In the genomic region with DNA sequence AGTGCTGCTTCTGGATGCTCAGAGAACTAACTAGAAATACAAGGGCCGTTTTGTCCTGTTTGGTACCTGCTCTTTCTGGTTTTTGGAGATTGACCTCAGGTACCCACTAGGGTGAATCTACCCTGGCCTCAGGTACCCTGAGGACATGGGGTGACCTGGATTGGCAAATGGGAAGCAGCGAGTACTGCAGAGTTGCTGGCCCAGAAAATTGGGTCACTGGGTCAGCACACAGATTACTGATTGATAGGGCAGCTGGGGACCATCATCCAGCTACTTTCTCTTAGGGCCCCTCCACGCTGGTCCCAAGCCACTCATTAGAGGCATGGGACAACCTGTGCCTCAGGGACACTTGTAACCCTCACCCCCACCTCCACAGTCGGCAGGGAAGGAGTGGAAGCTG, we compare ENCODE assay signal across 9 mouse cellular contexts. TPM values are rescaled to one million over a fixed set of nuclear protein-coding genes. Genes with fewer than 3 reads are reported as not detected.
DNase-seq lines count a peak whose midpoint lies in the region; ATAC-seq and TF ChIP-seq lines count a peak whose summit lies in the region.
"Had no signal": no experiment of that assay in that cellular context is flagged by ENCODE, and none has a peak within 500 bp of the region (broad histone marks: within the 10 kb centered on the region; RNA-seq: fewer than 3 reads in every experiment).

No protein-coding gene starts in this region.

- peak; percentile 84 for DNase-seq in liver, adult 2 months (ENCODE audit: extremely low read depth, low read depth, low spot score)
- no peak for DNase-seq in liver
- DNase-seq in ovary, postnatal 10 days (ENCODE audit: low spot score), result no peak
- DNase-seq: cerebellum, adult 11-12 months; spleen, adult 18-20 months had no signal

- 25% methylated on average over 4 of the region's 4 CpGs for WGBS in liver, adult 2 months
- WGBS in embryonic facial prominence, embryonic 15.5 days, result 38% methylated on average over 4 of the region's 4 CpGs
- WGBS in kidney, embryonic 15.5 days, result 15% methylated on average over 4 of the region's 4 CpGs
- WGBS in limb, embryonic 15.5 days, result 37% methylated on average over 4 of the region's 4 CpGs

- H3K27me3 ChIP-seq in liver, adult 2 months (ENCODE audit: control insufficient read depth, insufficient read depth, low read length), result no peaks in the 10 kb centered on the region
- H3K27me3 ChIP-seq in embryonic facial prominence, embryonic 15.5 days, result no peaks in the 10 kb centered on the region
- no peaks in the 10 kb centered on the region for H3K27me3 ChIP-seq in kidney, embryonic 15.5 days
- no peaks in the 10 kb centered on the region for H3K27me3 ChIP-seq in limb, embryonic 15.5 days

- H3K27ac ChIP-seq in liver, adult 2 months (replicated peaks; ENCODE audit: insufficient read depth, low read depth, low read length), result no peak overlapping the region
- H3K27ac ChIP-seq in embryonic facial prominence, embryonic 15.5 days (replicated peaks), result peak overlapping the region; percentile 2; the same call in 1 of the 2 replicates
- H3K27ac ChIP-seq in kidney, embryonic 15.5 days, result peak overlapping the region; percentile 76
- peak overlapping the region; percentile 12; the same call in 1 of the 2 replicates for H3K27ac ChIP-seq in limb, embryonic 15.5 days

- no peak overlapping the region for H3K4me2 ChIP-seq in embryonic facial prominence, embryonic 15.5 days (replicated peaks)
- peak overlapping the region; percentile 19; the same call in 1 of the 2 replicates for H3K4me2 ChIP-seq in kidney, embryonic 15.5 days
- no peak overlapping the region for H3K4me2 ChIP-seq in limb, embryonic 15.5 days

- H3K9ac ChIP-seq in liver, adult 2 months (ENCODE audit: low read depth, low read length), result no peak overlapping the region
- no peak overlapping the region for H3K9ac ChIP-seq in embryonic facial prominence, embryonic 15.5 days
- H3K9ac ChIP-seq in kidney, embryonic 15.5 days, result no peak overlapping the region
- no peak overlapping the region for H3K9ac ChIP-seq in limb, embryonic 15.5 days

- H3K4me1 ChIP-seq in liver, adult 2 months (ENCODE audit: control insufficient read depth, insufficient read depth, low read length), result peaks cover 53% of the 10 kb centered on the region
- H3K4me1 ChIP-seq in embryonic facial prominence, embryonic 15.5 days, result peaks cover 38% of the 10 kb centered on the region
- H3K4me1 ChIP-seq in kidney, embryonic 15.5 days, result peaks cover 66% of the 10 kb centered on the region
- H3K4me1 ChIP-seq in limb, embryonic 15.5 days, result peaks cover 49% of the 10 kb centered on the region

- no peaks in the 10 kb centered on the region for H3K36me3 ChIP-seq in liver, adult 2 months (ENCODE audit: control insufficient read depth, insufficient read depth, low read length)
- H3K36me3 ChIP-seq in embryonic facial prominence, embryonic 15.5 days, result no peaks in the 10 kb centered on the region
- H3K36me3 ChIP-seq in kidney, embryonic 15.5 days, result no peaks in the 10 kb centered on the region
- H3K36me3 ChIP-seq in limb, embryonic 15.5 days, result no peaks in the 10 kb centered on the region

- no peak for TF ChIP-seq CTCF in liver, adult 2 months (IDR thresholded peaks at IDR 0.05; ENCODE audit: low read depth, low read length)

- TF ChIP-seq POLR2A in liver, adult 2 months (IDR thresholded peaks at IDR 0.05; ENCODE audit: extremely low read depth, insufficient read depth, low read length), result no peak

- no peak overlapping the region for H3K4me3 ChIP-seq in liver, adult 2 months (ENCODE audit: insufficient read depth, low read depth, low read length)
- H3K4me3 ChIP-seq in embryonic facial prominence, embryonic 15.5 days (replicated peaks), result no peak overlapping the region
- no peak overlapping the region for H3K4me3 ChIP-seq in kidney, embryonic 15.5 days (replicated peaks)
- H3K4me3 ChIP-seq in limb, embryonic 15.5 days, result no peak overlapping the region

- no peaks in the 10 kb centered on the region for H3K9me3 ChIP-seq in embryonic facial prominence, embryonic 15.5 days (replicated peaks)
- H3K9me3 ChIP-seq in kidney, embryonic 15.5 days (replicated peaks), result no peaks in the 10 kb centered on the region
- no peaks in the 10 kb centered on the region for H3K9me3 ChIP-seq in limb, embryonic 15.5 days

- ATAC-seq in embryonic facial prominence, embryonic 15.5 days (ENCODE audit: insufficient number of reproducible peaks, low FRiP score, low TSS enrichment, low read depth), result no peak
- no peak for ATAC-seq in kidney, embryonic 15.5 days (replicated peaks; ENCODE audit: low FRiP score)
- no peak for ATAC-seq in limb, embryonic 15.5 days (ENCODE audit: insufficient number of reproducible peaks, low FRiP score, low TSS enrichment, low read depth)
- ATAC-seq in monocyte, adult 5-6 weeks (replicated peaks; ENCODE audit: insufficient number of reproducible peaks, low FRiP score, low TSS enrichment, poor library complexity, severe bottlenecking), result no peak

- H3K79me2 ChIP-seq in liver, adult 2 months (ENCODE audit: control insufficient read depth, insufficient read depth, low read length), result peaks cover 29% of the 10 kb centered on the region; the same call in 1 of the 2 replicates

RNA-seq across cellular contexts. Expression of gene Fance, which starts 34.1 kb away (rescaled TPM):
- 6.6 and 9.1 TPM in 2 replicates for total RNA-seq in liver, adult 2 months (2014; rRNA removed)
- 6.4 and 6.8 TPM in 2 replicates for polyA plus RNA-seq in liver, adult 2 months (2012; rRNA removed)
- polyA plus RNA-seq in embryonic facial prominence, embryonic 15.5 days (2015; fragmentation: Nextera tagmentation; extraction: Ambion mirVana), result 37.6 and 38.5 TPM in 2 replicates
- polyA plus RNA-seq in kidney, embryonic 15.5 days (2015; fragmentation: Nextera tagmentation; extraction: Ambion mirVana), result 28.4 and 33.7 TPM in 2 replicates
- 30.6 and 33.9 TPM in 2 replicates for polyA plus RNA-seq in limb, embryonic 15.5 days (2015; fragmentation: Nextera tagmentation; extraction: Ambion mirVana)
- total RNA-seq in monocyte, adult 5-6 weeks (2017), result 8.8 to 18.2 TPM (median 13.0 TPM) in 3 replicates

RNA-seq across cellular contexts. Expression of gene Ppard, which starts 46.7 kb away (rescaled TPM):
- 3.0 and 3.2 TPM in 2 replicates for total RNA-seq in liver, adult 2 months (2014; rRNA removed)
- polyA plus RNA-seq in liver, adult 2 months (2012; rRNA removed), result 9.7 and 13.7 TPM in 2 replicates
- polyA plus RNA-seq in embryonic facial prominence, embryonic 15.5 days (2015; fragmentation: Nextera tagmentation; extraction: Ambion mirVana), result 3.2 and 4.0 TPM in 2 replicates
- polyA plus RNA-seq in kidney, embryonic 15.5 days (2015; fragmentation: Nextera tagmentation; extraction: Ambion mirVana), result 2.3 and 2.7 TPM in 2 replicates
- polyA plus RNA-seq in limb, embryonic 15.5 days (2015; fragmentation: Nextera tagmentation; extraction: Ambion mirVana), result 3.4 and 3.6 TPM in 2 replicates
- total RNA-seq in monocyte, adult 5-6 weeks (2017), result 4.7 to 13.9 TPM (median 9.0 TPM) in 3 replicates

RNA-seq across cellular contexts. Expression of gene Rpl10a, which starts 49.0 kb away (rescaled TPM):
- total RNA-seq in liver, adult 2 months (2014; rRNA removed), result 497 and 711 TPM in 2 replicates
- polyA plus RNA-seq in liver, adult 2 months (2012; rRNA removed), result 1,137 and 1,616 TPM in 2 replicates
- 620 and 681 TPM in 2 replicates for polyA plus RNA-seq in embryonic facial prominence, embryonic 15.5 days (2015; fragmentation: Nextera tagmentation; extraction: Ambion mirVana)
- polyA plus RNA-seq in kidney, embryonic 15.5 days (2015; fragmentation: Nextera tagmentation; extraction: Ambion mirVana), result 643 and 689 TPM in 2 replicates
- polyA plus RNA-seq in limb, embryonic 15.5 days (2015; fragmentation: Nextera tagmentation; extraction: Ambion mirVana), result 509 and 665 TPM in 2 replicates
- total RNA-seq in monocyte, adult 5-6 weeks (2017), result 363 to 372 TPM (median 364 TPM) in 3 replicates
